Mouse (Mus musculus): ENCODE measurements around the gene Fam199x. TPM values are rescaled to one million over a fixed set of nuclear protein-coding genes. Genes with fewer than 3 reads are reported as not detected.

Fam199x gene
- 5.6 and 6.5 TPM in 2 replicates for polyA plus RNA-seq (2015; fragmentation: Nextera tagmentation; extraction: Ambion mirVana)

DNA sequence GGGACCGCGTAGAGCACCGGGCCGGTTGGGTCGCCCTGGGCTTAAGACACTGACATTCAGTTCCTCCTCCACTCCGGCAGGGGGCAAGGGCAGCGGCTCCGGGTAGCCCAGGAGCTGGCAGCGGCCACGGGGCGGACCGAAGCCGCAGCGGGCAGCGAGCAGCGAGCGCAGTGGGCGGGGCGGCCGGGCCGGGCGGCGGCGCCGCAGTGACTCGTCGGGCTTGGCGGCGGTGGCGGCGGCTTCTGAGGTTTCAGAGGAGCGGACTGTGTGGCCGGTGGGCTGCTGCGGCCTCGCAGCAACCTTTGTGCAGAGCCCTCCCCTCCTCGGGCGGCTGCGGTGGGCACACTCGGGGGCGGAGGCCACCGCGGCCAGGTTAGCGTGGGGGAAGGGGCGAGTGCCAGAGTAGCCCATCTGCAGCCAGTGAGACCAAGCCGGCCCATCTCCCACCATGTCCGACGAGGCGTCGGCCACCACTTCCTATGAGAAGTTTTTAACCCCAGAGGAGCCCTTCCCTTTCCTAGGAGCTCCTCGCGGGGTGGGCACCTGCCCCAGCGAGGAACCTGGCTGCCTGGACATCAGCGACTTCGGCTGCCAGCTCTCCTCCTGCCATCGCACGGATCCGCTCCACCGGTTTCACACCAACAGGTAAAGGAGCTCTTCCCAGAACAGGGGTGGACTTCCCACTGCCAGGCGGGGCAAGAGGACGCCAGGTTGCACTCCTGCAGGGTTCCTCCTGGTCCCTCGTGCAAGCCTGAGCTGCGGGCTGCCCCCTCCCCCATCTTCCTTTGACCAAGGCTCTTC is at the start of gene Fam199x:
TSS of gene Fam199x (plus strand) at position 170 of the 801 bp plus-strand sequence.
- peak; percentile 91 for ATAC-seq (ENCODE audit: insufficient read depth, low FRiP score, low read depth)

DNA sequence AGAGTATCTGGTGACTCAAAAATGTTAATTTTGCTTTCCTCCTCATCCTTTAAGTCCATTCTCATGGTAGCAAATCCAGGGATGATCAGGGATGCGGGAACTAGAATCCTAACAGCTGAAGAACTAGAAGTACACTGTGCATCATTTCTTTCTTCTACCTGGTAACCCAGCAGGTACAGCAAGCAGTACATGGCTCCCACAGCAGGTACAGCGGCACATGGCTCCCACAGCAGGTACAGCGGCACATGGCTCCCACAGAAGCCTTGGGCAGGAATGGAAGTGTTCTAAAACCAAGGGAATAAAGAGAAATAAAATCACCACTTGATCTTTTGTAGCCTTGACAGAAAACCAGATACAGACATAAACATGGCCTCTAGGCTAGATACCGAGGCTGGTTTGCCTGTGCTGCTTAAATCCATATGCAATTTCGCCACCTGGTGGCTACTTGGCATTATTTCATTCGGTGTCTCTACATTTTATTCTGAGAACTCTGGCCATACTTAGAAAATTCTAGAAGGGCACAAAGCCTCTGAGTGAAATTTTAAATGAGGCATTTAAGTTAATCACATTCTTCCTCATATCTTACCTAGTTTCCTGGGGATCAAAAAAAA is 34.2 kb upstream of the Fam199x start:
- H3K27me3 ChIP-seq (replicated peaks) = no peaks in the 10 kb centered on the region
- no peaks in the 10 kb centered on the region for H3K36me3 ChIP-seq
- no peaks in the 10 kb centered on the region for H3K4me1 ChIP-seq
- H3K4me3 ChIP-seq (replicated peaks) = no peak overlapping the region
- 49% methylated on average over 6 of the region's 6 CpGs for WGBS
- no peak overlapping the region for H3K27ac ChIP-seq
- no peak overlapping the region for H3K9ac ChIP-seq
- no peak overlapping the region for H3K4me2 ChIP-seq
- H3K9me3 ChIP-seq = no peaks in the 10 kb centered on the region
- no peak for ATAC-seq (ENCODE audit: insufficient read depth, low FRiP score, low read depth)

More for the DNA sequence above, at the start of gene Fam199x:
- Histone ChIP-seq H3K9ac (peak within 1 kb of the TSS; percentile 32; the same call in 1 of the 2 replicates), H3K36me3 (no peaks in the 10 kb centered on the region), H3K4me3 (replicated peaks) (peak within 1 kb of the TSS; percentile 63), H3K4me2 (peak within 1 kb of the TSS; percentile 60), H3K27ac (peak within 1 kb of the TSS; percentile 16; the same call in 1 of the 2 replicates), H3K4me1 (no peaks in the 10 kb centered on the region), H3K27me3 (replicated peaks) (no peaks in the 10 kb centered on the region), H3K9me3 (no peaks in the 10 kb centered on the region)
- WGBS = 13% methylated on average over 56 of the region's 62 CpGs

DNA sequence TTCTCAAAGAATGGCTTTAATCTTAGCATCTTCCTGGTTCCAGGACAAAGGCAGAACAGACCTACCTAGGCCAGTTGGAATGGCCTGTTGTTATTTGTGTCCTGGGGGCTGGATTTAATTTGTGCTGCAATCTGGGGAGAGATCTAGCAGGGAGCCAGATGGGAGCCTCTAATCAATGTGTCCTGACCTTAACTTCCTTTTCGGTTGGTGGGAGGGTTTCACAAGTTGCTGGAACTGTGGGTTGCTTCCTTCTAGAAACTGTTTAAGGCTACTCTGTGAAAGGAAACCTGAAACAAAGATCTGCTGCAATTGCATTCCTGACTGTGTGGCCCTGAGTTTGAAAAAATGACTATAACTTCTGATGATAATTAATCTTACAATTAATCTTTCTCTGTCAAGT is 31.7 kb upstream of the Fam199x start:
- Histone ChIP-seq H3K27ac (no peak overlapping the region), H3K9me3 (no peaks in the 10 kb centered on the region), H3K36me3 (no peaks in the 10 kb centered on the region), H3K27me3 (replicated peaks) (no peaks in the 10 kb centered on the region), H3K4me3 (replicated peaks) (no peak overlapping the region), H3K4me2 (no peak overlapping the region), H3K4me1 (no peaks in the 10 kb centered on the region), H3K9ac (no peak overlapping the region)
- ATAC-seq (ENCODE audit: insufficient read depth, low FRiP score, low read depth) = no peak
- WGBS = 80% methylated on average over 1 of the region's 1 CpGs

- no peak overlapping the region for H3K27ac ChIP-seq
- H3K9me3 ChIP-seq = no peaks in the 10 kb centered on the region
- H3K27me3 ChIP-seq (replicated peaks) = no peaks in the 10 kb centered on the region
- 26% methylated on average over 1 of the region's 1 CpGs for WGBS
- no peaks in the 10 kb centered on the region for H3K4me1 ChIP-seq
- H3K4me3 ChIP-seq (replicated peaks) = no peak overlapping the region
- no peaks in the 10 kb centered on the region for H3K36me3 ChIP-seq
- no peak overlapping the region for H3K9ac ChIP-seq
- no peak overlapping the region for H3K4me2 ChIP-seq
- no peak for ATAC-seq (ENCODE audit: insufficient read depth, low FRiP score, low read depth)
Observed at GRCm38 (mm10) chrX:137019310-137019709, 30.1 kb upstream of the Fam199x start.

DNA sequence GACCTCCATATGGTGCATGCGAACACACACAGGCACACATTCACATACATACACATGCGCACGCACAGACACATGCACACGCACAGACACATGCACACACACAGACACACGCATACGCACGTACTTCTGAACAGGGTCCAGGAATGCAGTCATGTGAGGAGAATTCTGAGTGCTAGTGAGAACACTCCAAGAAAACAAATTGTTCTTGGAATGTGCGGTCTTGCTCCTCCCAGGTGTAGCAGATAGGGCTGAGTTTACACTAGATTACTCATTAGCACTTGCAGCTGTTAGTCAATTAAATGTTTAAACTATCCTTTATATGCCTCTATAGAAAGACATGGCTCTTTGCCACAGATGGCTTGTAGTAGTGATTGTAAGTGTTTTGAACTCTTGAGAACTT is 18.5 kb upstream of the Fam199x start:
- 83% methylated on average over 8 of the region's 8 CpGs for WGBS
- ATAC-seq (ENCODE audit: insufficient read depth, low FRiP score, low read depth) = peak; percentile 53; the same call in 1 of the 2 replicates
- no peak overlapping the region for H3K27ac ChIP-seq

GRCm38 (mm10) chrX:137031726-137032125 is 17.7 kb upstream of the Fam199x start:
- H3K27me3 ChIP-seq (replicated peaks) = no peaks in the 10 kb centered on the region
- H3K27ac ChIP-seq = no peak overlapping the region
- no peaks in the 10 kb centered on the region for H3K9me3 ChIP-seq
- no peak overlapping the region for H3K4me2 ChIP-seq
- WGBS = 81% methylated on average over 5 of the region's 5 CpGs
- no peaks in the 10 kb centered on the region for H3K36me3 ChIP-seq
- no peak overlapping the region for H3K4me3 ChIP-seq (replicated peaks)
- no peak for ATAC-seq (ENCODE audit: insufficient read depth, low FRiP score, low read depth)
- H3K9ac ChIP-seq = no peak overlapping the region
- no peaks in the 10 kb centered on the region for H3K4me1 ChIP-seq

More for the DNA sequence above, 18.5 kb upstream of the Fam199x start:
- H3K9ac ChIP-seq = no peak overlapping the region
- no peak overlapping the region for H3K4me2 ChIP-seq
- H3K27me3 ChIP-seq (replicated peaks) = no peaks in the 10 kb centered on the region
- no peak overlapping the region for H3K4me3 ChIP-seq (replicated peaks)
- H3K36me3 ChIP-seq = no peaks in the 10 kb centered on the region
- no peaks in the 10 kb centered on the region for H3K9me3 ChIP-seq
- no peaks in the 10 kb centered on the region for H3K4me1 ChIP-seq

GRCm38 (mm10) chrX:137034322-137034721 is 15.1 kb upstream of the Fam199x start:
- Histone ChIP-seq H3K4me2 (no peak overlapping the region), H3K36me3 (no peaks in the 10 kb centered on the region), H3K4me3 (replicated peaks) (no peak overlapping the region), H3K9ac (no peak overlapping the region), H3K27ac (no peak overlapping the region), H3K4me1 (no peaks in the 10 kb centered on the region), H3K9me3 (no peaks in the 10 kb centered on the region), H3K27me3 (replicated peaks) (no peaks in the 10 kb centered on the region)
- ATAC-seq (ENCODE audit: insufficient read depth, low FRiP score, low read depth) = no peak
- 69% methylated on average over 4 of the region's 4 CpGs for WGBS

- peak overlapping the region; percentile 55 for H3K4me3 ChIP-seq (replicated peaks)
- peak overlapping the region; percentile 53 for H3K4me2 ChIP-seq
- 23% methylated on average over 12 of the region's 12 CpGs for WGBS
- H3K9ac ChIP-seq = peak overlapping the region; percentile 37; the same call in 1 of the 2 replicates
- no peaks in the 10 kb centered on the region for H3K4me1 ChIP-seq
- 0 out of 2 replicates have a peak, but pooled peaks have one; percentile 24 for ATAC-seq (ENCODE audit: insufficient read depth, low FRiP score, low read depth)
- no peaks in the 10 kb centered on the region for H3K27me3 ChIP-seq (replicated peaks)
- peak overlapping the region; percentile 84; the same call in 1 of the 2 replicates for H3K27ac ChIP-seq
- H3K9me3 ChIP-seq = no peaks in the 10 kb centered on the region
- no peaks in the 10 kb centered on the region for H3K36me3 ChIP-seq
Observed at GRCm38 (mm10) chrX:137037470-137037999, 11.9 kb upstream of the Fam199x start.

- WGBS = 23% methylated on average over 31 of the region's 31 CpGs
- H3K36me3 ChIP-seq = no peaks in the 10 kb centered on the region
- no peaks in the 10 kb centered on the region for H3K4me1 ChIP-seq
- no peaks in the 10 kb centered on the region for H3K27me3 ChIP-seq (replicated peaks)
- H3K9ac ChIP-seq = peak within 1 kb of the TSS; percentile 37; the same call in 1 of the 2 replicates
- H3K4me2 ChIP-seq = peak within 1 kb of the TSS; percentile 53
- peak within 1 kb of the TSS; percentile 55 for H3K4me3 ChIP-seq (replicated peaks)
- H3K9me3 ChIP-seq = no peaks in the 10 kb centered on the region
- peak within 1 kb of the TSS; percentile 84 for H3K27ac ChIP-seq
- ATAC-seq (ENCODE audit: insufficient read depth, low FRiP score, low read depth) = peak; percentile 94
Observed at GRCm38 (mm10) chrX:137038000-137038483, 11.4 kb upstream of the Fam199x start, which contains the start of gene Slc25a53. Slc25a53 (minus strand) TSS chrX:137038302.

GRCm38 (mm10) chrX:137038502-137038901 is 10.9 kb upstream of the Fam199x start:
- ATAC-seq (ENCODE audit: insufficient read depth, low FRiP score, low read depth) = no peak
- Histone ChIP-seq H3K36me3 (no peaks in the 10 kb centered on the region), H3K9me3 (no peaks in the 10 kb centered on the region), H3K27ac (peak overlapping the region; percentile 84; the same call in 1 of the 2 replicates), H3K4me1 (no peaks in the 10 kb centered on the region), H3K9ac (no peak overlapping the region), H3K4me3 (replicated peaks) (peak overlapping the region; percentile 55), H3K4me2 (peak overlapping the region; percentile 53), H3K27me3 (replicated peaks) (no peaks in the 10 kb centered on the region)
- WGBS = 39% methylated on average over 7 of the region's 7 CpGs

- H3K4me1 ChIP-seq = no peaks in the 10 kb centered on the region
- no peak overlapping the region for H3K27ac ChIP-seq
- ATAC-seq (ENCODE audit: insufficient read depth, low FRiP score, low read depth) = no peak
- no peaks in the 10 kb centered on the region for H3K36me3 ChIP-seq
- WGBS = 21% methylated on average over 10 of the region's 11 CpGs
- H3K9ac ChIP-seq = 0 out of 2 replicates have a peak overlapping the region, but pooled peaks have one; percentile 32
- no peaks in the 10 kb centered on the region for H3K9me3 ChIP-seq
- peak overlapping the region; percentile 63 for H3K4me3 ChIP-seq (replicated peaks)
- no peaks in the 10 kb centered on the region for H3K27me3 ChIP-seq (replicated peaks)
- H3K4me2 ChIP-seq = peak overlapping the region; percentile 60
Observed at GRCm38 (mm10) chrX:137049060-137049424, 352 bp upstream of the Fam199x start.
